Mouse (Mus musculus) CH12.LX (cell line): Measurements from ENCODE around the gene Vegfc. TPM values are rescaled to one million over a fixed set of nuclear protein-coding genes. Genes with fewer than 3 reads are reported as not detected.

ENCODE experiments used
- DNase-seq: peaks from one replicate; pipeline ENCODE4 v3.0.0-alpha.2; 2013; ENCODE audit errors: extremely low read depth
- H3K27ac ChIP-seq: 2 replicates; pipeline ENCODE4 v1.5.1; 2012; ENCODE audit warnings: low read depth, mild to moderate bottlenecking, control low read depth, moderate library complexity; ENCODE audit not compliant: insufficient read depth
- H3K27me3 ChIP-seq: replicated peaks from 2 replicates; pipeline ENCODE3; 2012; ENCODE audit warnings: inconsistent platforms
- H3K36me3 ChIP-seq, 2 experiments: replicated peaks in 1 of 2; 2 replicates each; pipeline versions ENCODE3 to v1.6.1; 2012; ENCODE audit warnings: inconsistent platforms in 1 of 2, low read length in 1 of 2, mild to moderate bottlenecking in 1 of 2, mixed read lengths in 1 of 2, moderate library complexity in 1 of 2; ENCODE audit not compliant: control insufficient read depth in 1 of 2, insufficient read depth in 1 of 2
- H3K4me1 ChIP-seq, 2 experiments: 2 replicates each; pipeline ENCODE4 v1.6.1; 2012; ENCODE audit warnings: inconsistent platforms in 1 of 2, moderate library complexity in 1 of 2; ENCODE audit not compliant: insufficient read depth in 2 of 2, control insufficient read depth in 1 of 2
- H3K4me2 ChIP-seq: 2 replicates; pipeline ENCODE4 v1.6.1; 2012; ENCODE audit warnings: low read depth, mild to moderate bottlenecking, control low read depth; ENCODE audit not compliant: poor library complexity, insufficient read depth, severe bottlenecking
- H3K4me3 ChIP-seq, 3 experiments: fragments of 150-350 bp in 1 of 3; sonication (generic) in 1 of 3; replicated peaks in 1 of 3; 2 replicates each; pipeline versions ENCODE3 to v1.5.1; 2011 to 2012; ENCODE audit warnings: low read depth in 2 of 3, low read length in 2 of 3, mild to moderate bottlenecking in 2 of 3, moderate library complexity in 2 of 3, control low read depth in 1 of 3, improper control_type of control experiment in 1 of 3, inconsistent platforms in 1 of 3, mixed read lengths in 1 of 3; ENCODE audit not compliant: poor library complexity in 1 of 3
- H3K79me2 ChIP-seq: replicated peaks from 2 replicates; pipeline ENCODE4 v1.6.1; 2012; ENCODE audit warnings: mild to moderate bottlenecking, moderate library complexity; ENCODE audit not compliant: control insufficient read depth, poor library complexity, insufficient read depth, severe bottlenecking; ENCODE audit errors: extremely low read depth
- H3K9ac ChIP-seq: 2 replicates; pipeline ENCODE4 v1.6.1; 2012; ENCODE audit warnings: low read depth, mild to moderate bottlenecking, control low read depth, moderate library complexity; ENCODE audit not compliant: insufficient read depth
- H3K9me3 ChIP-seq: replicated peaks from 2 replicates; pipeline ENCODE3; 2012; ENCODE audit warnings: low read length, inconsistent platforms, mixed read lengths
- BHLHE40 ChIP-seq: IDR thresholded peaks from 2 replicates; pipeline ENCODE4 v1.6.1; 2011; ENCODE audit warnings: mild to moderate bottlenecking, low read depth, low read length, improper control_type of control experiment
- E2F4 ChIP-seq: IDR thresholded peaks from 2 replicates; pipeline ENCODE4 v1.6.1; 2011; ENCODE audit warnings: low read depth, low read length, improper control_type of control experiment; ENCODE audit not compliant: insufficient replicate concordance
- EP300 ChIP-seq: IDR thresholded peaks from 2 replicates; pipeline ENCODE4 v1.6.1; 2011; ENCODE audit warnings: low read length, improper control_type of control experiment
- HCFC1 ChIP-seq: IDR thresholded peaks from 2 replicates; pipeline ENCODE4 v1.6.1; 2012; ENCODE audit warnings: low read depth, mild to moderate bottlenecking, inconsistent platforms, low read length, improper control_type of control experiment
- JUN ChIP-seq: IDR thresholded peaks from 2 replicates; pipeline ENCODE4 v1.6.1; 2011; ENCODE audit warnings: low read depth, mild to moderate bottlenecking, low read length, improper control_type of control experiment, moderate library complexity; ENCODE audit not compliant: insufficient read depth
- JUND ChIP-seq: conservative IDR thresholded peaks from 2 replicates; pipeline ENCODE4 v1.6.1; 2011; ENCODE audit warnings: low read depth, low read length, improper control_type of control experiment
- KAT2A ChIP-seq: IDR thresholded peaks from 2 replicates; pipeline ENCODE4 v1.6.1; 2012; ENCODE audit warnings: low read length, improper control_type of control experiment, inconsistent platforms; ENCODE audit not compliant: insufficient replicate concordance
- MAX ChIP-seq: IDR thresholded peaks from 2 replicates; pipeline ENCODE4 v1.6.1; 2011; ENCODE audit warnings: low read length, improper control_type of control experiment
- MAZ ChIP-seq: IDR thresholded peaks from 2 replicates; pipeline ENCODE4 v1.6.1; 2012; ENCODE audit warnings: low read depth, mild to moderate bottlenecking, inconsistent platforms, low read length, improper control_type of control experiment, moderate library complexity
- MXI1 ChIP-seq: IDR thresholded peaks from 2 replicates; pipeline ENCODE4 v1.6.1; 2011; ENCODE audit warnings: mild to moderate bottlenecking, low read depth, low read length, improper control_type of control experiment
- NRF1 ChIP-seq: IDR thresholded peaks from 2 replicates; pipeline ENCODE4 v1.6.1; 2014; ENCODE audit warnings: low read depth, mild to moderate bottlenecking, inconsistent platforms, low read length, improper control_type of control experiment, moderate library complexity
- PAX5 ChIP-seq: IDR thresholded peaks from 2 replicates; pipeline ENCODE4 v1.6.1; 2012; ENCODE audit warnings: low read length, inconsistent platforms, mixed read lengths
- POLR2A ChIP-seq: IDR thresholded peaks from 2 replicates; pipeline ENCODE4 v1.6.1; 2011; ENCODE audit warnings: low read depth, mild to moderate bottlenecking, improper control_type of control experiment, low read length
- RAD21 ChIP-seq: IDR thresholded peaks from 2 replicates; pipeline ENCODE4 v1.6.1; 2011; ENCODE audit warnings: low read depth, mild to moderate bottlenecking, low read length, improper control_type of control experiment, moderate library complexity
- RCOR1 ChIP-seq: conservative IDR thresholded peaks from 2 replicates; pipeline ENCODE4 v1.6.1; 2012; ENCODE audit warnings: low read depth, mild to moderate bottlenecking, inconsistent platforms, low read length, improper control_type of control experiment
- SMC3 ChIP-seq: IDR thresholded peaks from 2 replicates; pipeline ENCODE4 v1.6.1; 2011; ENCODE audit warnings: low read depth, low read length, improper control_type of control experiment
- USF2 ChIP-seq: conservative IDR thresholded peaks from 2 replicates; pipeline ENCODE4 v1.6.1; 2011; ENCODE audit warnings: low read depth, low read length, improper control_type of control experiment
- ZKSCAN1 ChIP-seq: IDR thresholded peaks from 2 replicates; pipeline ENCODE4 v1.6.1; 2012; ENCODE audit warnings: low read depth, inconsistent platforms, low read length, improper control_type of control experiment, borderline replicate concordance
- ZMIZ1 ChIP-seq: IDR thresholded peaks from 2 replicates; pipeline ENCODE4 v1.6.1; 2012; ENCODE audit warnings: low read depth, mild to moderate bottlenecking, inconsistent platforms, low read length, improper control_type of control experiment
- ZNF384 ChIP-seq: IDR thresholded peaks from 2 replicates; pipeline ENCODE4 v1.6.1; 2012; ENCODE audit warnings: low read depth, low read length, improper control_type of control experiment, inconsistent platforms
- dilution Hi-C: fragments of 300-500 bp; cut with MboI; formaldehyde crosslinking; loops from 2 replicates; pipeline ENCODE4 v1.14.3; 2020; ENCODE audit warnings: low sequenced_read_pairs; ENCODE audit not compliant: extremely low pct_unique_long_range_greater_than_20kb, extremely low pct_ligation_motif_present
- in situ Hi-C: fragments of 300-500 bp; cut with MboI; formaldehyde crosslinking; loops from 3 replicates; pipeline ENCODE4 v1.14.3; 2019; ENCODE audit warnings: low sequenced_read_pairs, low pct_ligation_motif_present, low pct_unique_long_range_greater_than_20kb, mixed read lengths
- polyA plus RNA-seq: library from polyadenylated mRNA; unstranded; fragments of >175 nt; gene quantifications from 2 replicates; pipeline ENCODE4 v1.2.1, GENCODE M21; 2012; ENCODE audit warnings: low read depth; ENCODE audit not compliant: insufficient read length
- total RNA-seq, 2 experiments: library from RNA; depleted of rRNA; stranded (reverse); fragments of 300-350 nt in 1 of 2; fragments of >200 nt in 1 of 2; gene quantifications; 2 replicates each; pipeline ENCODE4 v1.2.3; 2012 to 2014

Gene Vegfc
- total and polyA plus RNA-seq, 3 experiments, result not detected

DNA sequence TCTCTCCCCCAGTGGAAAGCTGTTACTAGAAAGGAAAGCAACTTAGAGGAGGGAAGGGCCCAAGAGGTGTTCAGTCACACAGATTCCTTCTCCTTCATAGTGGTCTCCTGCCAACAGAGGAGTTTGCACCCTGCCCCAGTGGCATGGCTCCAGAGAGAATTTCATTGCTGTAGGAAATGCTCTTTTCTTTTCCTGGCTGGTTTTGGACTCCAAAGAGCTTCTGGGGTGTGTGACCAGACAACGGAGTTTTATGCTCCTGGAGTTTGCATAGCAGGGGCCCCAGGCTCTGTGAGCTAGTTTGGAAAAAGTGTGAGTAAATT, 675 bp downstream of the Vegfc start:
- in situ Hi-C loops, result no loop called here
- H3K4me2 ChIP-seq, result no peak overlapping the region
- no peaks in the 10 kb centered on the region for H3K4me1 ChIP-seq
- H3K27ac ChIP-seq, result no peak overlapping the region
- H3K27me3 ChIP-seq, result no peaks in the 10 kb centered on the region
- H3K79me2 ChIP-seq, result no peaks in the 10 kb centered on the region
- H3K9me3 ChIP-seq, result peaks cover 9% of the 10 kb centered on the region
- TF ChIP-seq MAZ (no peak), RCOR1 (no peak), USF2 (no peak), POLR2A (no peak), NRF1 (no peak), RAD21 (no peak), EP300 (no peak), JUN (no peak), HCFC1 (no peak)
- dilution Hi-C loops, result no loop called here
- DNase-seq, result no peak
- H3K36me3 ChIP-seq, result no peaks in the 10 kb centered on the region
- H3K4me3 ChIP-seq, result no peak overlapping the region
- H3K9ac ChIP-seq, result no peak overlapping the region

DNA sequence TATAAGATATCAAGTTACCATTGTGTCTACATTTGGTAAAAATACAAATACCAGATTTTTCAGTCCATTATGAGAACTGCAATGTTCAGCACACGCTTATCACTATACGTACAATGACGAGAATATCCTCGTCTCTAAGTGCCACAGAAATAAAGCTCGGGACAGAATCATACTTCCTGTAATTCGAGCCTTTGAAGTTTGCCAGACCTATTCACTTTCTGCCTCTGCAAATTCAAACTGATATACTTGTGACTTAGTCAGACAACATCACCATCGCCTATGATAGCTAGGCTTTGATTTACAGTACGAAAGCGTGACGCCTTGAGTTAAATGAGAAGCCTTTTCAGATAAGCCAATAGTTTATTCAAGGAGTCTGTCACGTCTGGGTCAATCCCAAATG, 1.6 kb downstream of the Vegfc start:
- Histone ChIP-seq H3K36me3 (no peaks in the 10 kb centered on the region), H3K4me3 (no peak overlapping the region), H3K79me2 (no peaks in the 10 kb centered on the region), H3K4me2 (no peak overlapping the region), H3K27me3 (no peaks in the 10 kb centered on the region), H3K9me3 (peaks cover 9% of the 10 kb centered on the region), H3K27ac (no peak overlapping the region), H3K9ac (no peak overlapping the region), H3K4me1 (no peaks in the 10 kb centered on the region)
- dilution Hi-C loops, result no loop called here
- DNase-seq, result no peak
- in situ Hi-C loops, result no loop called here
- TF ChIP-seq E2F4 (no peak), ZKSCAN1 (no peak), SMC3 (no peak), ZNF384 (no peak), MAX (no peak), MXI1 (no peak), JUND (no peak), PAX5 (no peak), ZMIZ1 (no peak), KAT2A (no peak), BHLHE40 (no peak)
